In genomic region chr9:60874055-60874392, GRCm38 (mm10) we compare ENCODE assay signal across 24 mouse cellular contexts.
DNase-seq lines count a peak whose midpoint lies in the region; ATAC-seq and TF ChIP-seq lines count a peak whose summit lies in the region.
"Had no signal": no experiment of that assay in that cellular context is flagged by ENCODE, and none has a peak within 500 bp of the region (broad histone marks: within the 10 kb centered on the region; RNA-seq: fewer than 3 reads in every experiment).

No protein-coding gene starts in this region.

- H3K36me3 ChIP-seq in forebrain, embryonic 15.5 days = no peaks in the 10 kb centered on the region
- no peaks in the 10 kb centered on the region for H3K36me3 ChIP-seq in forebrain, embryonic 14.5 days (ENCODE audit: control insufficient read depth, insufficient read depth, low read length)
- H3K36me3 ChIP-seq in kidney, embryonic 15.5 days = peaks cover 55% of the 10 kb centered on the region
- H3K36me3 ChIP-seq in lung, postnatal 0 days (ENCODE audit: insufficient read depth, low read length) = peaks cover 6% of the 10 kb centered on the region; the same call in 1 of the 2 replicates
- H3K36me3 ChIP-seq in stomach, embryonic 14.5 days (ENCODE audit: control insufficient read depth, insufficient read depth, low read length) = peaks cover 14% of the 10 kb centered on the region; the same call in 1 of the 2 replicates

- WGBS in forebrain, embryonic 15.5 days = 75% methylated on average over 8 of the region's 8 CpGs
- WGBS in forebrain, embryonic 14.5 days = 82% methylated on average over 8 of the region's 8 CpGs
- WGBS in kidney, embryonic 15.5 days = 80% methylated on average over 8 of the region's 8 CpGs
- WGBS in lung, postnatal 0 days = 63% methylated on average over 8 of the region's 8 CpGs
- WGBS in stomach, embryonic 14.5 days = 82% methylated on average over 8 of the region's 8 CpGs

- no peak overlapping the region for H3K4me3 ChIP-seq in forebrain, embryonic 15.5 days
- no peak overlapping the region for H3K4me3 ChIP-seq in forebrain, embryonic 14.5 days (ENCODE audit: low read depth, low read length)
- no peak overlapping the region for H3K4me3 ChIP-seq in kidney, embryonic 15.5 days (replicated peaks)
- no peak overlapping the region for H3K4me3 ChIP-seq in lung, postnatal 0 days (ENCODE audit: low read depth, low read length)
- no peak overlapping the region for H3K4me3 ChIP-seq in stomach, embryonic 14.5 days (ENCODE audit: low read depth, low read length)
- H3K4me3 ChIP-seq: embryonic facial prominence, embryonic 13.5 days; heart, embryonic 10.5 days; heart, embryonic 15.5 days; hindbrain, embryonic 12.5 days; limb, embryonic 13.5 days; midbrain, embryonic 13.5 days had no signal

- no peak overlapping the region for H3K4me2 ChIP-seq in forebrain, embryonic 15.5 days (replicated peaks)
- H3K4me2 ChIP-seq in forebrain, embryonic 14.5 days (ENCODE audit: low read length) = no peak overlapping the region
- no peak overlapping the region for H3K4me2 ChIP-seq in kidney, embryonic 15.5 days
- no peak overlapping the region for H3K4me2 ChIP-seq in lung, postnatal 0 days (replicated peaks; ENCODE audit: low read depth, low read length)
- no peak overlapping the region for H3K4me2 ChIP-seq in stomach, embryonic 14.5 days (replicated peaks; ENCODE audit: low read depth, low read length)
- H3K4me2 ChIP-seq: embryonic facial prominence, embryonic 13.5 days; heart, embryonic 15.5 days; hindbrain, embryonic 12.5 days; limb, embryonic 13.5 days; liver, embryonic 11.5 days; midbrain, embryonic 13.5 days had no signal

- ATAC-seq in forebrain, embryonic 15.5 days (replicated peaks) = no peak
- no peak for ATAC-seq in forebrain, embryonic 14.5 days
- no peak for ATAC-seq in kidney, embryonic 15.5 days (replicated peaks; ENCODE audit: low FRiP score)
- ATAC-seq in lung, postnatal 0 days = peak; percentile 69
- no peak for ATAC-seq in stomach, embryonic 14.5 days (ENCODE audit: insufficient number of reproducible peaks, insufficient read depth, low FRiP score, low read depth)
- ATAC-seq: hindbrain, postnatal 0 days; intestine, embryonic 16.5 days; midbrain, embryonic 13.5 days had no signal

- H3K4me1 ChIP-seq in forebrain, embryonic 15.5 days = peaks cover 72% of the 10 kb centered on the region
- H3K4me1 ChIP-seq in forebrain, embryonic 14.5 days (ENCODE audit: control insufficient read depth, insufficient read depth, low read length) = peaks cover 40% of the 10 kb centered on the region
- H3K4me1 ChIP-seq in kidney, embryonic 15.5 days = 0 out of 2 replicates have a peak, but pooled peaks cover 3% of the 10 kb centered on the region
- no peaks in the 10 kb centered on the region for H3K4me1 ChIP-seq in lung, postnatal 0 days (ENCODE audit: insufficient read depth, low read depth, low read length)
- H3K4me1 ChIP-seq in stomach, embryonic 14.5 days (ENCODE audit: control insufficient read depth, insufficient read depth, low read length) = no peaks in the 10 kb centered on the region
- H3K4me1 ChIP-seq: heart, embryonic 10.5 days; heart, embryonic 15.5 days; limb, embryonic 13.5 days had no signal

- H3K27ac ChIP-seq in forebrain, embryonic 15.5 days (replicated peaks) = peak overlapping the region; percentile 32
- H3K27ac ChIP-seq in forebrain, embryonic 14.5 days (ENCODE audit: low read depth, low read length) = no peak overlapping the region
- 0 out of 2 replicates have a peak overlapping the region, but pooled peaks have one; percentile 41 for H3K27ac ChIP-seq in kidney, embryonic 15.5 days
- no peak overlapping the region for H3K27ac ChIP-seq in lung, postnatal 0 days (ENCODE audit: low read length)
- peak overlapping the region; percentile 30; the same call in 1 of the 2 replicates for H3K27ac ChIP-seq in stomach, embryonic 14.5 days (ENCODE audit: low read length)
- H3K27ac ChIP-seq: embryonic facial prominence, embryonic 13.5 days; heart, embryonic 10.5 days; heart, embryonic 15.5 days; hindbrain, embryonic 12.5 days; hindbrain, postnatal 0 days; limb, embryonic 13.5 days; midbrain, embryonic 13.5 days had no signal

- H3K27me3 ChIP-seq in forebrain, embryonic 15.5 days = no peaks in the 10 kb centered on the region
- H3K27me3 ChIP-seq in forebrain, embryonic 14.5 days (replicated peaks; ENCODE audit: control insufficient read depth, insufficient read depth, low read length) = no peaks in the 10 kb centered on the region
- no peaks in the 10 kb centered on the region for H3K27me3 ChIP-seq in kidney, embryonic 15.5 days
- H3K27me3 ChIP-seq in lung, postnatal 0 days (replicated peaks; ENCODE audit: insufficient read depth, low read length) = no peaks in the 10 kb centered on the region
- H3K27me3 ChIP-seq in stomach, embryonic 14.5 days (ENCODE audit: control insufficient read depth, insufficient read depth, low read length) = no peaks in the 10 kb centered on the region
- H3K27me3 ChIP-seq: embryonic facial prominence, embryonic 13.5 days; heart, embryonic 15.5 days; hindbrain, embryonic 12.5 days; limb, embryonic 13.5 days; midbrain, embryonic 13.5 days had no signal

- no peak overlapping the region for H3K9ac ChIP-seq in forebrain, embryonic 15.5 days (replicated peaks)
- H3K9ac ChIP-seq in forebrain, embryonic 14.5 days (ENCODE audit: low read length) = no peak overlapping the region
- H3K9ac ChIP-seq in kidney, embryonic 15.5 days = no peak overlapping the region
- no peak overlapping the region for H3K9ac ChIP-seq in lung, postnatal 0 days (replicated peaks; ENCODE audit: low read depth)
- H3K9ac ChIP-seq in stomach, embryonic 14.5 days (replicated peaks; ENCODE audit: low read depth, low read length) = no peak overlapping the region
- H3K9ac ChIP-seq: embryonic facial prominence, embryonic 13.5 days; heart, embryonic 15.5 days; hindbrain, embryonic 12.5 days; limb, embryonic 13.5 days; midbrain, embryonic 13.5 days had no signal

- no peaks in the 10 kb centered on the region for H3K9me3 ChIP-seq in forebrain, embryonic 15.5 days
- H3K9me3 ChIP-seq in forebrain, embryonic 14.5 days (replicated peaks; ENCODE audit: control insufficient read depth, low read length) = no peaks in the 10 kb centered on the region
- no peaks in the 10 kb centered on the region for H3K9me3 ChIP-seq in kidney, embryonic 15.5 days (replicated peaks)
- no peaks in the 10 kb centered on the region for H3K9me3 ChIP-seq in lung, postnatal 0 days (ENCODE audit: low read length)
- no peaks in the 10 kb centered on the region for H3K9me3 ChIP-seq in stomach, embryonic 14.5 days (ENCODE audit: control insufficient read depth, low read depth, low read length)
- H3K9me3 ChIP-seq: embryonic facial prominence, embryonic 13.5 days; heart, embryonic 10.5 days; heart, embryonic 15.5 days; hindbrain, embryonic 12.5 days; limb, embryonic 13.5 days; midbrain, embryonic 13.5 days had no signal

- DNase-seq in forebrain, embryonic 14.5 days (ENCODE audit: low spot score) = no peak
- no peak for DNase-seq in kidney, adult 9 months
- no peak for DNase-seq in lung, postnatal 0 days (ENCODE audit: low spot score)
- DNase-seq in lung, postnatal 25 days (ENCODE audit: low spot score) = no peak
- no peak for DNase-seq in adrenal gland, adult 2 months
- DNase-seq: adrenal gland, postnatal 25 days; cerebellum, adult 11-12 months; cerebellum, adult 9-11 months; embryo, embryonic 11 days; kidney, postnatal 4 days; thymus, adult 18-20 months; thymus, postnatal 36 days had no signal

- no peak for TF ChIP-seq CTCF in lung, postnatal 0 days (IDR thresholded peaks at IDR 0.05)

- TF ChIP-seq EP300 in lung, postnatal 0 days (IDR thresholded peaks at IDR 0.05) = no peak

Comparison
In these comparisons a context has a peak if more than half of its experiments do, and no peak if none do; other contexts are left out.
1. H3K27ac ChIP-seq: peak in forebrain, embryonic 15.5 days (single experiment), kidney, embryonic 15.5 days (single experiment) and stomach, embryonic 14.5 days (single experiment); none in forebrain, embryonic 14.5 days (single experiment) and lung, postnatal 0 days (single experiment).